Mouse (Mus musculus): ENCODE measurements around the gene Enho. TPM values are rescaled to one million over a fixed set of nuclear protein-coding genes. Genes with fewer than 3 reads are reported as not detected.

The Enho gene
- polyA plus RNA-seq, 1 experiment from 2014 or later = 19.3 TPM

- no peaks in the 10 kb centered on the region for H3K36me3 ChIP-seq (replicated peaks)
- H3K27me3 ChIP-seq (replicated peaks; ENCODE audit: low read depth, poor library complexity, severe bottlenecking) = peaks cover 46% of the 10 kb centered on the region
- no peak overlapping the region for H3K4me3 ChIP-seq
- H3K9me3 ChIP-seq = no peaks in the 10 kb centered on the region
- H3K27ac ChIP-seq (replicated peaks) = no peak overlapping the region
- DNase-seq (ENCODE audit: low spot score) = no peak
- WGBS = 57% methylated on average over 12 of the region's 12 CpGs
- H3K4me1 ChIP-seq = peaks cover 17% of the 10 kb centered on the region
Observed at GRCm38 (mm10) chr4:41618916-41619746, 21.0 kb downstream of the Enho start.

GRCm38 (mm10) chr4:41615661-41616599, 24.2 kb downstream of the Enho start:
- Histone ChIP-seq H3K4me3 (no peak overlapping the region), H3K27me3 (replicated peaks; ENCODE audit: low read depth, poor library complexity, severe bottlenecking) (peaks cover 37% of the 10 kb centered on the region), H3K27ac (replicated peaks) (no peak overlapping the region), H3K36me3 (replicated peaks) (no peaks in the 10 kb centered on the region), H3K4me1 (peaks cover 30% of the 10 kb centered on the region), H3K9me3 (no peaks in the 10 kb centered on the region)
- no peak for DNase-seq (ENCODE audit: low spot score)
- 65% methylated on average over 9 of the region's 9 CpGs for WGBS

GRCm38 (mm10) chr4:41614156-41614555, 26.0 kb downstream of the Enho start:
- Histone ChIP-seq H3K36me3 (replicated peaks) (no peaks in the 10 kb centered on the region), H3K27ac (replicated peaks) (no peak overlapping the region), H3K4me3 (no peak overlapping the region), H3K27me3 (replicated peaks; ENCODE audit: low read depth, poor library complexity, severe bottlenecking) (peaks cover 24% of the 10 kb centered on the region; the same call in 1 of the 2 replicates), H3K9me3 (no peaks in the 10 kb centered on the region), H3K4me1 (peaks cover 33% of the 10 kb centered on the region)
- DNase-seq (ENCODE audit: low spot score) = peak; percentile 81
- WGBS = 9% methylated on average over 7 of the region's 7 CpGs

- Histone ChIP-seq H3K4me1 (peaks cover 20% of the 10 kb centered on the region), H3K4me3 (no peak overlapping the region), H3K36me3 (replicated peaks) (no peaks in the 10 kb centered on the region), H3K27ac (replicated peaks) (no peak overlapping the region), H3K9me3 (no peaks in the 10 kb centered on the region), H3K27me3 (replicated peaks; ENCODE audit: low read depth, poor library complexity, severe bottlenecking) (peaks cover 17% of the 10 kb centered on the region; the same call in 1 of the 2 replicates)
- 56% methylated on average over 8 of the region's 8 CpGs for WGBS
- no peak for DNase-seq (ENCODE audit: low spot score)
Observed at GRCm38 (mm10) chr4:41612166-41612565, 28.0 kb downstream of the Enho start.

- no peaks in the 10 kb centered on the region for H3K36me3 ChIP-seq (replicated peaks)
- no peak for DNase-seq (ENCODE audit: low spot score)
- H3K9me3 ChIP-seq = no peaks in the 10 kb centered on the region
- peaks cover 7% of the 10 kb centered on the region; the same call in 1 of the 2 replicates for H3K27me3 ChIP-seq (replicated peaks; ENCODE audit: low read depth, poor library complexity, severe bottlenecking)
- WGBS = 35% methylated on average over 6 of the region's 6 CpGs
- 0 out of 2 replicates have a peak overlapping the region, but pooled peaks have one; percentile 25 for H3K27ac ChIP-seq (replicated peaks)
- no peak overlapping the region for H3K4me3 ChIP-seq
- H3K4me1 ChIP-seq = peaks cover 20% of the 10 kb centered on the region
Observed at GRCm38 (mm10) chr4:41610594-41610980, 29.5 kb downstream of the Enho start.

GRCm38 (mm10) chr4:41609681-41610593, 30.2 kb downstream of the Enho start:
- Histone ChIP-seq H3K27ac (replicated peaks) (no peak overlapping the region), H3K4me1 (peaks cover 20% of the 10 kb centered on the region), H3K4me3 (no peak overlapping the region), H3K36me3 (replicated peaks) (no peaks in the 10 kb centered on the region), H3K9me3 (no peaks in the 10 kb centered on the region), H3K27me3 (replicated peaks; ENCODE audit: low read depth, poor library complexity, severe bottlenecking) (peaks cover under 1% of the 10 kb centered on the region; the same call in 1 of the 2 replicates)
- no peak for DNase-seq (ENCODE audit: low spot score)
- 84% methylated on average over 10 of the region's 10 CpGs for WGBS

- DNase-seq (ENCODE audit: low spot score) = peak; percentile 80
- Histone ChIP-seq H3K4me1 (peaks cover 15% of the 10 kb centered on the region), H3K27ac (replicated peaks) (no peak overlapping the region), H3K36me3 (replicated peaks) (no peaks in the 10 kb centered on the region), H3K9me3 (no peaks in the 10 kb centered on the region), H3K4me3 (no peak overlapping the region), H3K27me3 (replicated peaks; ENCODE audit: low read depth, poor library complexity, severe bottlenecking) (peaks cover 21% of the 10 kb centered on the region)
- 37% methylated on average over 4 of the region's 4 CpGs for WGBS
Observed at GRCm38 (mm10) chr4:41606784-41607183, 33.3 kb downstream of the Enho start.

- peak; percentile 32 for DNase-seq (ENCODE audit: low spot score)
- Histone ChIP-seq H3K4me3 (no peak overlapping the region), H3K27me3 (replicated peaks; ENCODE audit: low read depth, poor library complexity, severe bottlenecking) (peaks cover 21% of the 10 kb centered on the region), H3K4me1 (no peaks in the 10 kb centered on the region; the same call in 1 of the 2 replicates), H3K36me3 (replicated peaks) (no peaks in the 10 kb centered on the region), H3K9me3 (no peaks in the 10 kb centered on the region), H3K27ac (replicated peaks) (no peak overlapping the region)
- WGBS = 45% methylated on average over 8 of the region's 8 CpGs
Observed at GRCm38 (mm10) chr4:41604476-41605396, 35.4 kb downstream of the Enho start.

- Histone ChIP-seq H3K27me3 (replicated peaks; ENCODE audit: low read depth, poor library complexity, severe bottlenecking) (peaks cover 21% of the 10 kb centered on the region), H3K36me3 (replicated peaks) (no peaks in the 10 kb centered on the region), H3K27ac (replicated peaks) (no peak overlapping the region), H3K4me3 (no peak overlapping the region), H3K9me3 (no peaks in the 10 kb centered on the region), H3K4me1 (no peaks in the 10 kb centered on the region; the same call in 1 of the 2 replicates)
- no peak for DNase-seq (ENCODE audit: low spot score)
- 45% methylated on average over 4 of the region's 4 CpGs for WGBS
Observed at GRCm38 (mm10) chr4:41602818-41603217, 37.3 kb downstream of the Enho start.
